Mouse (Mus musculus) liver, embryonic 14.5 days (tissue): Measurements from ENCODE around the gene Cd4.

ENCODE experiments used
- CTCF ChIP-seq: IDR thresholded peaks from 2 replicates; pipeline ENCODE4 v1.5.1; 2016; ENCODE audit warnings: antibody characterized with exemption, low read depth, control low read depth
- EP300 ChIP-seq: IDR thresholded peaks from 2 replicates; pipeline ENCODE4 v1.6.1; 2016; ENCODE audit warnings: antibody characterized with exemption, low read depth

- TF ChIP-seq EP300 (no peak), CTCF (no peak)
Observed at GRCm38 (mm10) chr6:124874348-124874747, 13.7 kb downstream of the Cd4 start.
